Mouse (Mus musculus) cortical plate, adult 2 months (tissue): ENCODE data around the gene Trabd.

Experiments
- CTCF ChIP-seq: fragments of 200-500 bp; IDR thresholded peaks from 2 replicates; pipeline ENCODE4 v1.5.1; 2011; ENCODE audit warnings: mild to moderate bottlenecking, control low read depth, low read length; ENCODE audit not compliant: insufficient read depth; ENCODE audit errors: extremely low read depth
- POLR2A ChIP-seq: fragments of 200-500 bp; IDR thresholded peaks from 2 replicates; pipeline ENCODE4 v1.6.1; 2011; ENCODE audit warnings: mild to moderate bottlenecking, low read length, control low read depth; ENCODE audit not compliant: insufficient read depth; ENCODE audit errors: extremely low read depth

GRCm38 (mm10) chr15:89068226-89068625 is 6.7 kb upstream of the Trabd start:
- TF ChIP-seq CTCF (no peak), POLR2A (no peak)
